Mouse (Mus musculus) neutrophil, adult 5-6 weeks (primary cell): ENCODE measurements at regions not wholly inside any gene's neighbourhood (a gene's known extent, or its start where the extent isn't known, plus 50 kb on each side); places are given as distances from the start of the nearest gene placed in this dataset.

Experiments
- ATAC-seq: fragments of 151-379, 151-347 bp; 2 replicates; pipeline ENCODE4 v1.8.0; 2017; ENCODE audit warnings: mild to moderate bottlenecking, moderate TSS enrichment; ENCODE audit not compliant: insufficient number of reproducible peaks, poor library complexity, low FRiP score, severe bottlenecking; ENCODE audit errors: extremely low read depth

- ATAC-seq, result no peak
Observed at GRCm38 (mm10) chr4:142701606-142702005, 462.4 kb upstream of the Kazn start.

GRCm38 (mm10) chr4:142694926-142695325 lies 455.7 kb upstream of the Kazn start:
- ATAC-seq, result no peak

- ATAC-seq, result no peak
Observed at GRCm38 (mm10) chr4:142688241-142688640, 449.0 kb upstream of the Kazn start.

- ATAC-seq, result no peak
Observed at GRCm38 (mm10) chr4:142677426-142677825, 438.2 kb upstream of the Kazn start.

GRCm38 (mm10) chr4:142674641-142675465 lies 435.7 kb upstream of the Kazn start:
- ATAC-seq, result no peak

GRCm38 (mm10) chr4:142671872-142672458 lies 432.8 kb upstream of the Kazn start:
- ATAC-seq, result no peak

- ATAC-seq, result no peak
Observed at GRCm38 (mm10) chr4:142664781-142665180, 425.6 kb upstream of the Kazn start.

- ATAC-seq, result no peak
Observed at GRCm38 (mm10) chr4:142658156-142658555, 419.0 kb upstream of the Kazn start.

- no peak for ATAC-seq
Observed at GRCm38 (mm10) chr4:142641069-142641468, 401.9 kb upstream of the Kazn start.

- no peak for ATAC-seq
Observed at GRCm38 (mm10) chr4:142639340-142639733, 400.1 kb upstream of the Kazn start.

GRCm38 (mm10) chr4:142638733-142639339 lies 399.6 kb upstream of the Kazn start:
- no peak for ATAC-seq

GRCm38 (mm10) chr4:142638057-142638456 lies 398.9 kb upstream of the Kazn start:
- ATAC-seq, result no peak

- ATAC-seq, result no peak
Observed at GRCm38 (mm10) chr4:142634398-142634797, 395.2 kb upstream of the Kazn start.

GRCm38 (mm10) chr4:142633667-142634350 lies 394.6 kb upstream of the Kazn start:
- ATAC-seq, result no peak

- ATAC-seq, result no peak
Observed at GRCm38 (mm10) chr4:142626503-142627194, 387.4 kb upstream of the Kazn start.

- ATAC-seq, result no peak
Observed at GRCm38 (mm10) chr4:142625456-142625855, 386.3 kb upstream of the Kazn start.

- ATAC-seq, result no peak
Observed at GRCm38 (mm10) chr4:142622151-142622861, 383.1 kb upstream of the Kazn start.

- no peak for ATAC-seq
Observed at GRCm38 (mm10) chr4:142619396-142619795, 380.2 kb upstream of the Kazn start.
